Mouse (Mus musculus) heart, embryonic 11.5 days (tissue): ENCODE results near the gene Hnrnpu. TPM values are rescaled to one million over a fixed set of nuclear protein-coding genes. Genes with fewer than 3 reads are reported as not detected.

Experiments
- ATAC-seq: fragments of 200-750 bp; cut with Nextera tagmentation; replicated peaks from 2 replicates; pipeline ENCODE4 v1.8.0; 2017; ENCODE audit warnings: moderate library complexity; ENCODE audit not compliant: insufficient number of reproducible peaks, low FRiP score, low TSS enrichment
- H3K27ac ChIP-seq: fragments of 300-500 bp; sonication (generic); 2 replicates; pipeline ENCODE4 v1.5.1; 2014; ENCODE audit warnings: mild to moderate bottlenecking, low read depth, low read length
- H3K27me3 ChIP-seq: fragments of 300-500 bp; sonication (generic); 2 replicates; pipeline ENCODE4 v1.6.1; 2014; ENCODE audit warnings: mild to moderate bottlenecking, low read length, mixed read lengths; ENCODE audit not compliant: control insufficient read depth, insufficient read depth
- H3K36me3 ChIP-seq: fragments of 300-500 bp; sonication (generic); 2 replicates; pipeline ENCODE4 v1.6.1; 2014; ENCODE audit warnings: mild to moderate bottlenecking, low read length, moderate library complexity, mixed read lengths; ENCODE audit not compliant: control insufficient read depth, insufficient read depth
- H3K4me1 ChIP-seq: fragments of 300-500 bp; sonication (generic); 2 replicates; pipeline ENCODE4 v1.6.1; 2014; ENCODE audit warnings: low read length; ENCODE audit not compliant: control insufficient read depth, insufficient read depth
- H3K4me2 ChIP-seq: fragments of 300-500 bp; sonication (generic); 2 replicates; pipeline ENCODE4 v1.6.1; 2014; ENCODE audit warnings: mild to moderate bottlenecking, moderate library complexity
- H3K4me3 ChIP-seq: fragments of 300-500 bp; sonication (generic); 2 replicates; pipeline ENCODE4 v1.5.1; 2014; ENCODE audit warnings: low read depth, low read length
- H3K9ac ChIP-seq: fragments of 300-500 bp; sonication (generic); 2 replicates; pipeline ENCODE4 v1.6.1; 2014; ENCODE audit warnings: mild to moderate bottlenecking, low read depth, low read length, moderate library complexity
- H3K9me3 ChIP-seq: fragments of 300-500 bp; sonication (generic); replicated peaks from 2 replicates; pipeline ENCODE4 v1.6.1; 2016; ENCODE audit warnings: low read length; ENCODE audit not compliant: control insufficient read depth
- WGBS: fragments of 180-500 bp; shearing (Covaris S2); extraction: QIAGEN DNeasy Blood & Tissue Kit; methylation state at CpG from one replicate; pipeline ENCODE4 v1.1.7; 2014; ENCODE audit not compliant: insufficient replicate concordance; 5-methylcytosine and 5-hydroxymethylcytosine counted together
- polyA plus RNA-seq: library from polyadenylated mRNA; unstranded; fragments of >200 nt; fragmentation: Nextera tagmentation; extraction: Ambion mirVana; gene quantifications from 2 replicates; pipeline ENCODE4 v1.2.1, GENCODE M21; 2014

Hnrnpu gene
- polyA plus RNA-seq, 1 experiment from 2014 or later: 381 TPM

- peak overlapping the region; percentile 100 for H3K27ac ChIP-seq
- peak; percentile 91 for ATAC-seq
- H3K9me3 ChIP-seq: no peaks in the 10 kb centered on the region
- H3K4me1 ChIP-seq: peaks cover 16% of the 10 kb centered on the region; the same call in 1 of the 2 replicates
- under 1% methylated on average over 45 of the region's 53 CpGs for WGBS
- H3K36me3 ChIP-seq: peaks cover 24% of the 10 kb centered on the region
- peak overlapping the region; percentile 100 for H3K9ac ChIP-seq
- peak overlapping the region; percentile 100 for H3K4me3 ChIP-seq
- peak overlapping the region; percentile 77 for H3K4me2 ChIP-seq
- no peaks in the 10 kb centered on the region for H3K27me3 ChIP-seq
Observed at GRCm38 (mm10) chr1:178336289-178336775, 1.3 kb downstream of the Hnrnpu start.

GRCm38 (mm10) chr1:178335860-178336261 lies 1.7 kb downstream of the Hnrnpu start:
- WGBS: under 1% methylated on average over 16 of the region's 16 CpGs
- ATAC-seq: no peak
- Histone ChIP-seq H3K27ac (peak overlapping the region; percentile 100), H3K27me3 (no peaks in the 10 kb centered on the region), H3K9me3 (no peaks in the 10 kb centered on the region), H3K36me3 (peaks cover 29% of the 10 kb centered on the region), H3K4me1 (peaks cover 16% of the 10 kb centered on the region; the same call in 1 of the 2 replicates), H3K9ac (peak overlapping the region; percentile 100), H3K4me3 (peak overlapping the region; percentile 100), H3K4me2 (peak overlapping the region; percentile 77)

- Histone ChIP-seq H3K4me1 (peaks cover 11% of the 10 kb centered on the region; the same call in 1 of the 2 replicates), H3K27me3 (no peaks in the 10 kb centered on the region), H3K9me3 (no peaks in the 10 kb centered on the region), H3K4me3 (no peak overlapping the region), H3K9ac (no peak overlapping the region), H3K36me3 (peaks cover 51% of the 10 kb centered on the region), H3K4me2 (no peak overlapping the region), H3K27ac (no peak overlapping the region)
- ATAC-seq: no peak
- 81% methylated on average over 6 of the region's 6 CpGs for WGBS
Observed at GRCm38 (mm10) chr1:178329946-178330345, 7.7 kb downstream of the Hnrnpu start.

- WGBS: 83% methylated on average over 5 of the region's 5 CpGs
- no peak overlapping the region for H3K4me2 ChIP-seq
- H3K9me3 ChIP-seq: no peaks in the 10 kb centered on the region
- H3K27me3 ChIP-seq: no peaks in the 10 kb centered on the region
- H3K4me3 ChIP-seq: no peak overlapping the region
- 0 out of 2 replicates have a peak, but pooled peaks cover 8% of the 10 kb centered on the region for H3K4me1 ChIP-seq
- no peak overlapping the region for H3K9ac ChIP-seq
- H3K27ac ChIP-seq: no peak overlapping the region
- H3K36me3 ChIP-seq: peaks cover 46% of the 10 kb centered on the region
- no peak for ATAC-seq
Observed at GRCm38 (mm10) chr1:178329017-178329416, 8.6 kb downstream of the Hnrnpu start.

GRCm38 (mm10) chr1:178326950-178327349 lies 10.6 kb downstream of the Hnrnpu start:
- Histone ChIP-seq H3K9ac (no peak overlapping the region), H3K27me3 (no peaks in the 10 kb centered on the region), H3K36me3 (peaks cover 41% of the 10 kb centered on the region), H3K27ac (no peak overlapping the region), H3K4me1 (0 out of 2 replicates have a peak, but pooled peaks cover 1% of the 10 kb centered on the region), H3K4me3 (no peak overlapping the region), H3K4me2 (no peak overlapping the region), H3K9me3 (no peaks in the 10 kb centered on the region)
- 89% methylated on average over 1 of the region's 1 CpGs for WGBS
- ATAC-seq: no peak

- Histone ChIP-seq H3K9ac (no peak overlapping the region), H3K36me3 (peaks cover 40% of the 10 kb centered on the region), H3K4me3 (no peak overlapping the region), H3K27ac (no peak overlapping the region), H3K4me1 (0 out of 2 replicates have a peak, but pooled peaks cover 3% of the 10 kb centered on the region), H3K9me3 (no peaks in the 10 kb centered on the region), H3K27me3 (no peaks in the 10 kb centered on the region), H3K4me2 (no peak overlapping the region)
- 98% methylated on average over 1 of the region's 1 CpGs for WGBS
- ATAC-seq: no peak
Observed at GRCm38 (mm10) chr1:178326357-178326756, 11.2 kb downstream of the Hnrnpu start.

GRCm38 (mm10) chr1:178324568-178324967 lies 13.0 kb downstream of the Hnrnpu start:
- ATAC-seq: no peak
- H3K27ac ChIP-seq: no peak overlapping the region
- 94% methylated on average over 1 of the region's 1 CpGs for WGBS
- no peak overlapping the region for H3K9ac ChIP-seq
- H3K4me3 ChIP-seq: no peak overlapping the region
- peaks cover 29% of the 10 kb centered on the region for H3K36me3 ChIP-seq
- H3K9me3 ChIP-seq: no peaks in the 10 kb centered on the region
- no peak overlapping the region for H3K4me2 ChIP-seq
- H3K4me1 ChIP-seq: 0 out of 2 replicates have a peak, but pooled peaks cover 10% of the 10 kb centered on the region
- H3K27me3 ChIP-seq: no peaks in the 10 kb centered on the region

GRCm38 (mm10) chr1:178323235-178323634 lies 14.4 kb downstream of the Hnrnpu start:
- Histone ChIP-seq H3K4me1 (0 out of 2 replicates have a peak, but pooled peaks cover 10% of the 10 kb centered on the region), H3K27me3 (no peaks in the 10 kb centered on the region), H3K9me3 (no peaks in the 10 kb centered on the region), H3K36me3 (peaks cover 29% of the 10 kb centered on the region), H3K4me3 (no peak overlapping the region), H3K9ac (no peak overlapping the region), H3K4me2 (no peak overlapping the region), H3K27ac (no peak overlapping the region)
- no peak for ATAC-seq
- 82% methylated on average over 1 of the region's 1 CpGs for WGBS
